Mouse (Mus musculus): ENCODE measurements at regions not wholly inside any gene's neighbourhood (a gene's known extent, or its start where the extent isn't known, plus 50 kb on each side); places are given as distances from the start of the nearest gene placed in this dataset.

DNA sequence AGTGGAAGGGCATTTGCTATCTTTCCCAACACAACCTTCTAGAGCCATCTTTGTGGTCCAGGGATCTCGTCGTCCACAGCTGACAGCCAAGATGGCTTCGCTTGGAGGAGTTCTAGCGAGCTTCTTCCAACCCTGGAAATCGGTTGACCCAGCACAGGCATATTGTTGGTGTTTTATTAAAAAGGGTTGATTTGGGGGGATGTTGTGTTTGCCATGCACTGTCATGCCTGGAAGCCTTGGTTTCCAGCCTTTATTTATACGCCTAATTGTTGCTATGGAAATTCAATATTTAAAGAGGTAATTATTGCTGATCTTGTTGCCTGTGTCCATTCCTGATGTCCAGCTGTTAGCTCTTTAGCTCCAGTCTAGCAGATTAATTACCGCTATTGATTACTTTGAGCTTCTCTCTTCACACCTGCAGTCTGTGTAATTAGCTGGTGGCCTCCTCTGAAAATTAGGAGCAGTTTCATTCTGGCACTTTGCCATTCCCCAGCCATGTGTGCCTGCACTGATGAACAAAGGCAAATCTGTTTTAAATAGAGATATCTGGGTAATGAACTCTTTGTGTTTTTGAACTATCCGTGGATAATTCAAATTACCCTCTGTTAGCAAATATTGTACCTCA is 275.4 kb downstream of the Rnf144b start:
- DNase-seq (ENCODE audit: low spot score in 2 of 2), result peak; percentile 18 to 32

DNA sequence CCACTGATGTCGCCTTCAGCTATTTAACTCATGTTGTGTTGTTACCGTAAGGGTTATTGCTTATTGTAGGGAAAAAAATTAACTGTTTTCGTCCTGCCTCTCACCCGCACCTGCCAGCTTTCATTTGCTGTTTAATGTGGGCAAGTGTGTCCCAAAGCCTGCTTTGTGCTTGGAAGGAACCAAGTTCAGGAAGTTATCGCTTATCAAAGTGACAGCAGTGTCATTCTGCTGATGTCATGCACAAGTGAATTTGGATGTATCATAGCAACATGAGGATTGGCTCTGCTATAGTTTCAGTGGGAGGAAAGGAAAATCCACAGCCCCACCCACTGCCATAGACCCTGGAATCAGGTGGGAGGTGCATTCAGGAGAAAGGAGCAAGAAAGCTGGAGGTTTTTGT is 276.5 kb downstream of the Rnf144b start:
- DNase-seq (ENCODE audit: low spot score in 2 of 2), result no peak

GRCm38 (mm10) chr13:47413261-47413660 is 290.8 kb downstream of the Rnf144b start:
- peak; percentile 58 to 61 for DNase-seq (ENCODE audit: low spot score in 2 of 2)

DNA sequence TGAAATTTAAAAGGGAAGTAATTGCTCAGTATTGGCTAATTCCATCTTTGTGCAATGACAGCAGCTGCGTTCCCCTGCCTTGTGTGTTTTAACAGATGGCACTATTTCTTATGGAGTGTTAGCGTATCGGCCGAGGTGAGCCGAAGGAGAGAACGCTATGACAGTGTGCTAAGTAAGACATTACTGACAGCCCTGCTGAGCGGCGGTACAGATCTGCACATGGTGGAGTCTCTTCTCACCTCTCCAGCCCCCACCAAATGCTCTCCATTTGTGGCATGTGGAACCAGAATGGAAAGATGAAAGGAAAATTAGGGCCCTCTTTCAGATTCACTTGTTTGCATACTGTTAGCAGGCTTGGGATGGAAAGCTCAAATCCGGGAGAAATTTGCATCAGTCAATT is 291.5 kb downstream of the Rnf144b start:
- DNase-seq (ENCODE audit: low spot score in 2 of 2), result peak; percentile 60 to 75

DNA sequence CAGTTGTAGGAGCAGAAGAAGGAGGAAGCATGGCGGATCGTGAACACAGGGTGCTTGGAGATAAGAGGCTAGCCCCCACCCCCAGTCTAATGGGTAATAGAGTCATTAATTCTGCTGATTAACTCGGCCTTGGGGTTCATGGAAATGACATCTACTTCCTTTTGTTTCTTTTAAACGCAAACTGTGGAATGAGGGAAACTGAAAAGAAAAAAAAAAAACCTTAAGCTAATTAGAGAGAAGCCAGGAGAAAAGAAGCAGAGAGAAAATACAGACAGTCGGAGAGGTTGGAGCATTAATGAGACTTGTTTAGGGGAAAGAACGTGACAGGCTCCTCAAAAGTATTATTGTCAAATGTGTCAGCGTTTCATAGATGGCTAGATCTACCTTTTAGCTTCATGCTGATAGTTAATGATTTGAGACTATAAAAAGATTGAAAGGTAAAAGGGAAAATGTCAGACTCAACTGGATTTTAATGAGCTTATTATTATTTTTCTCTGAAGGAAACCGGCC is 307.5 kb downstream of the Rnf144b start:
- no peak for DNase-seq (ENCODE audit: low spot score in 2 of 2)

DNA sequence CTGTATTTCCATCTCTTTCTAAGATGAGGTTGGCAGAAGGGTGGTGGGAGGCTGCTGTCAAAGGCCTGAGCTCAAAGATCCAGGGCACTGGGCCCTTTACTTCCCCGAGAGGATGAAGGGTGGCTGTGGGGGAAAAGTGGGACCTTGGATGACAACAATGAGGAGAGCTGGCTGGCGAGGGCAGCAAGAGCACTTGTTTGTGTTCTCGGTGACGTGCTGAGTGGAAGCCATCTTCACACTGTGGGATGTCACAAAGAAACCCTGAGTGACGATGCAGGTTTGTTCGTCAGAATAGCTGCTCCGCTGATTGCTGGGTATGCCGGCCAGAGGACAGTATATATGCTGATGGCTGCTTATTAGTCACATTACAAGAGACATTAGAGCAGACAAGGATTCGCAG is 308.0 kb downstream of the Rnf144b start:
- DNase-seq (ENCODE audit: low spot score in 2 of 2), result no peak

DNA sequence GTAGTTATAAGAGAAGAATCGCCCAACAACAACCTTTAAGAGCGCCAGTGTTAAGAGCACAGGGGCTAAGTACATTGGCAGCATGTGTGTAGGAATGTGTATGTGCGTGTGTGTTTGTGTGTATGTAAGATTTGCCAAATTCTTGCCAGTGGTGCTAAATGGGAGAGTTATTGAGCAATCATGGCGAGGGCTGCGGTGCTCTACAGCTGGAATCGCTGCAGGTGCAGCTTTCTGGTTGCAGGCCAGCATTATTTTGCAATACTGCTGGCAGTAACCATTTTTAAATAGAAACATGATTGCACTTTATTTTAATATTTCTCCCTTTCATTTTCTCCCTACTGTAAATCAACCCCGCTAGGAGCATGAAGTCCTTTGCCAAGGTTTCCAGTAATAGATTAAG is 313.2 kb downstream of the Rnf144b start:
- no peak for DNase-seq (ENCODE audit: low spot score in 2 of 2)

DNA sequence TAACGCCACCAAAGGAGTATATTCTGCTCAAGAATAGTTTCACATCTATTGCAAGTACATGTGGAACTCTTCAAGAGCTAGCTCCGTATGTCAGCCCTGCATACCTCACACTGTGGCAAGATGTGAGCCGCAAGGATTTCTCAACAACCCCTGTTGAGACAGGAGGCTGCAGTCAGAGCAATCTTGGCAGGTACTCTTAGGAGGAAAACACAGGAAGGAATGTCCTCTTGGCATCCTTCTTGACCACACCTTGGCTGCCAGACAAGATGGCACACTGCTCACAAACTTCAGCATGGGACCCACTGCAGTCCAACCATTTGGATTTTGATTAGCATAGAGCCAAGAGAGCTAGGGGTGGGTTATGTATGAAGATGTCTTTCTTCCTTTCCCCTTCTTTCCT is 322.4 kb downstream of the Rnf144b start:
- no peak for DNase-seq (ENCODE audit: low spot score in 2 of 2)

DNA sequence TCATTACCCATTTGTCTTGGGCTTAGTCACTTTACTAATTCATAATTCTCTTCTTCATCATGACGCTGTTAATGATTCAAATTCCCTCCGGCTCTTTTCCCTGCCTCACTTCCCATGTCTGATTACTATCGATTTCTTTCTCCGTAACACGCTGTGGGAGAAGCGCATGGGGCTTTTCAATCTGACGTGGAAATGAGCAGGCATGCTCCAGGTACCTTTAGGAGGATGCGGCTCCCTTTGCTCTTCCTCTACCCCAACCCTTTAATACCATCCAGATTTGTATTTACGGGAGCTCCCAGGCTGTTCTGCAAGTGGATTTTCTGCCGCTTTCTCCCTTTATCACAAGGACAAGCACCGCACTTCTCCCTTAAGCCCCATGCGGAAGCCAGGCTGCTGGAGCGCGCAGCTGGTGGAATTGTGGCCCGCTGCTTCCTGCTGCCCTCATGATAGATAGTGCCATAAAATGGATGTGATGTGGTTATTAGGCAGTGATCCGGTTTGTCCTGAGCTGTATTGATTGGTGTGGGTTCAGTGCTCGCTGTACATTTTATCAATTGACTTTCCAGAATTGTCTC is 329.8 kb downstream of the Rnf144b start:
- DNase-seq (ENCODE audit: low spot score in 2 of 2), result no peak

DNA sequence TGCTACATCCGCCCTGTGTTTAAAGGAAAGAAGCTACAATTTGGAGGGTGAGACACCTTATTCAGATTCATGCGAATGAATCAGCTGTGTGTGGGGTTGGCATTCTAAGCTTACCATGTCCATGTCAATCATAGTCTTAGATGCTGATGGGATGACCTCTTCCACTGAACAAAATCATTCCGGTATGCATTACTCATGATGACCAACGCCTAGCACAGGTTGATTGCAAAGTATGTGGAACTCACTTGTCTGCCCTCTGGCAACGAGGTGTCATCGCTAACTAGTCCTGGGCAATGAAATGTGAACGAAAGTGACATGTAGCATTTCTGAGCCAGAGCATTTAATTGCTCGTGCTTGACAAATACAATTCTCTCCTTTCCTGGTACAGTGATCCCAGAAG is 339.7 kb downstream of the Rnf144b start:
- no peak for DNase-seq (ENCODE audit: low spot score in 2 of 2)

DNA sequence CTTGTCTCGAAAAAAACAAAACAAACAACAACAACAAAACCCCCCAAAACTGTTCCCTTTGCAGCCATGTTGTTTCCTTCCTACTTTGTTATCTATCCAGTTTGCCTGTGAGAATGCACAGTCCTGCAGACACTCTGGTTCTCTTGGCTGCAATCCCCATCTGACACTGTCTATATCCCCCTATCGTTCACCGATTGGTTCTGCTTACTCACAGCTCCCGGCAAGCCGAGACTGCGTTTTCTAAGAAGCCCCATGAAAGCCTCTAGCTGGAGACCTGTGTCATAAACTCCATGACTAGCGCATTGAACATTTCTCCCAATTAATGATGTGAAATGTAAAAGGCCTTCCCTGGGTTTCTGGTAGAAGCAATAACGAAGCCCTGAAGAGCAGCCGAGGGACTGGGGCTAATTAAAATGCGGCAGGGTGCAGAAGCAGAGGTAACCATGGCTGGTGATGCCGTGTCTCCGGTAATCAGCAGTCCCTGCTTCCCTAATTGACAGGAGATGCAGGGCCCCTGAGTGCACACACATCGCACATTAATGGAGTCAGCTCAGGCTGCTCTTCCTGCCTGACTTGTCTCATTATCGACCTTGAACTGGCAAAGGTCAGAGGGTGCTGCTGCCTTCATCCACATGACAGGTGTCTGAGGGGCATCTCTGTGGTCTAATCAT is 349.2 kb downstream of the Rnf144b start:
- DNase-seq (ENCODE audit: low spot score in 2 of 2), result no peak

DNA sequence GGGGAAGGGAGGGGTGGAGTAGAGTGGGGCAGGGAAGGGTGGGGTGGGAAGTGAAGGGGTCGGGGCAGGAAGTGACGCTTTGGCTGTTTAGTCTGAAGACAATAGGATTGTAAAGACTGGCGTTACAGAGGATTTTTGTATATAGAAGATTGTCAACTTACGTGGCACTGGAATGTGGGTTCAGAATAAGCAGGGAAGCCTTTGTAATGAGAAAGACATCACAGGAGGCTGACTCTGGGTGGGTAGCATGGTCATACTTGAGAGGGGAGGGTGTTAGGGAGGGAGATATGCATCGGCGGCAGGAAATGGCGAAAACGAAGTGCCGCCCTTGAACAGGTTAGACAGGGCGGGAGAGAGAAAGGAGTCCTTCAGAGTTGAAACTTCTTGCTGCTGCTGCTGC is 357.7 kb downstream of the Rnf144b start:
- no peak for DNase-seq (ENCODE audit: low spot score in 2 of 2)

- DNase-seq (ENCODE audit: low spot score in 2 of 2), result no peak
These were observed 362.4 kb downstream of the Rnf144b start for GRCm38 (mm10) chr13:47484819-47485218.

GRCm38 (mm10) chr13:47486111-47486510 is 363.7 kb downstream of the Rnf144b start:
- no peak for DNase-seq (ENCODE audit: low spot score in 2 of 2)

- no peak for DNase-seq (ENCODE audit: low spot score in 2 of 2)
These were observed 364.2 kb downstream of the Rnf144b start for GRCm38 (mm10) chr13:47486658-47487057.

DNA sequence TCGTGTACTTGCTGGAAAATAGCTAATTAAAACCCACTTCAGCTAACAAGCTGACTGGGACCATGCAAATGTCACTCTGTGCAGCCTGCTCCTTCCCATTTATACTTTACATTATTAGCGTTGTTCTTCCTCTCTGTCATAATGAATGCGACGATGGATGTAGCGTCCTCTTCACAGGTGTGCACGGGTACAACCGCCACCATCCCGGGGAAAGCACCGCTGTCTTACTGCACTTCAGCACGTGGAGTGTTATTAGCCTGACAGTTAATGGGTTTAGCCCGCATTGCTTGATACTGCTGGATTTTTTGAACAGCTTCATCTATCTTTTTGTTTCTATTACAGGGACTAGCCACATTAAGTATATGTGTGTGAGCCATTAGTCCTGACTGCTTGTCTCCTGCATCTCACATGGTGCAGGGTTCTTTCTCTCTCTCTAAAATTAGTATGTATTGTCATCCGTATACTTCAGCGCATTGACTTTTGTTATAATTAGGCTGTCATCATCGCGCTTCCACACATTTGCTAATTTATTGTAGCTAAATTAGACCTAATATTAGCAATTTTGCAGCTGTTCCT is 383.0 kb downstream of the Rnf144b start:
- DNase-seq (ENCODE audit: low spot score in 2 of 2), result no peak

DNA sequence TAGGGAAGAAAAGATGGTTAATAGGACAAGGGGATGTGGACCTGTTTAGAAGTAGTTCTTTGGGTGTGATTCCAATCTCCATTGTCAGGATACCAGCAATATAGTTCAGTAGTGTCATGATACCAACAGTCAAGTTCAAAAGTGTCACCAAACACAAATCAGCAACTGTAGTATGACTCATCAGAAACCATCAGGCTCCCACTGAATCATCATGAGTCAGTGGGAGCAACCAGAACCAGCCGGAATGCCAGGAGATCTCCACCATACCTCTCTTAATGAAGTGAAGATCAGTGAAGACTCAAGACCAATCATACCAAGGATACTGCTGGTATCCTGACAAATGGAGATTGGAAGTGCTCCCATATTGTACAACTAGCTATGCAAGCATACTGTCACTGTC is 410.5 kb downstream of the Rnf144b start:
- no peak for DNase-seq (ENCODE audit: low spot score in 2 of 2)

GRCm38 (mm10) chr13:47537156-47537555 is 414.7 kb downstream of the Rnf144b start:
- DNase-seq (ENCODE audit: low spot score in 2 of 2), result no peak

DNA sequence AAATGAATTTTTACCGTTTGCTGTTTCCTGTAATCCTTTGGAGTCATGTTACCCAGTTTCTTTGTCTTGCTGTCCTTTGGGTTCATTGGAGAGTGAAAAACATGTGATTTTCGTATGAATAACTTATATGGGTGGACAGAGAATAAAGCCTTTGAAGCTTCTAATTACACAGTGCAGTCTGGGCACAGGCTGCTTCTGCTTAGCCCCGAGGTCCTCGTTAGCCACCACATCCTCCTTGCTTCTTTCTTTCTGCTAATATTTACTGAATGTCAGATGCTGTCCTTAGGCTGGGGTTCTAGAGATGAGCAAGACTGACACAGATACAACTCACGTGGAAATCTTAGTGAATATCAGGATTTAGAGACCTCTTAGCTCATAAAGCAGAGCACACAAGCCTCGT is 427.2 kb downstream of the Rnf144b start:
- no peak for DNase-seq (ENCODE audit: low spot score in 2 of 2)

- no peak for DNase-seq (ENCODE audit: low spot score in 2 of 2)
These were observed 429.8 kb downstream of the Rnf144b start for GRCm38 (mm10) chr13:47552251-47552650.

GRCm38 (mm10) chr13:47554198-47554597 is 431.7 kb downstream of the Rnf144b start:
- DNase-seq (ENCODE audit: low spot score in 2 of 2), result no peak

DNA sequence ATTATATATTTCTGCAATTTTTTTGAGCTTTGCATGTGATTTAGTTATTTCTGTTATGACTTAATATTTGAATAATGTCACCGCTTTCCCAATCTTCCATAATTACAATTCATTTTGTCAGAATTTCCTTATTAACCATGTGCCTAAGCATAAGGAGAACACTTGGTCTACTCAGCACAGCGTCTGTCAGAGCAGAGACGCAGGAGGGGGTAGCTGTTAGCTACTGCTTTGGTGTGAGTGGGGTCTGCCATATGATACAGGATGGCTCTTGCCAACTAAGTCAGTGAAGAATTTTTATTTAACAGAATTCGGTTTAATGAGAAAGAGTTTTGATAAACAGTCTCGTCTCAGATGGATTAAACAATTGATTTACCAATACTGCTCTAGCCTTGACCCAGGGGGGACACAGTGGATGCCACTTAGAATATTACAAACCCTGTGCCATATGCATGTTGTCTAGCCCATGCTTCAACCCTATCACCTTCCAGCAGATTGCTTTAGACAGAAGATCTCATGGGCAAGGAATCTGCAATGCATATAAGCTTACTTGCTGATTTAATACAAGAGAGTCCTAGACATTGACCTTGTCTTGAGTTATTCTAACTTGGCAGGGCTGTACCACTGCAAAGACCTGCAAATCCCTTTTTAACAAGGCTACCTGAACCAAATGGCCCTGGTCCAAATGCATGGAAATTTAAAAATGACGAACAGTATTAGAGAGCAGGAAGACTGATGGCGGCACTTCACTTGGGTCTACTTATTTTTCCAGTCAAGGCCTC is 434.9 kb downstream of the Rnf144b start:
- peak; percentile 19 to 39 for DNase-seq (ENCODE audit: low spot score in 2 of 2)

Measured in layer of hippocampus, adult 8-10 months (tissue).